Mouse (Mus musculus) spleen, adult 2 months (tissue): ENCODE measurements around the gene Cbs. TPM values are rescaled to one million over a fixed set of nuclear protein-coding genes. Genes with fewer than 3 reads are reported as not detected.

ENCODE experiments used
- DNase-seq, 2 experiments: peaks; one replicate each; pipeline versions ENCODE4 v3.0.0 to v3.0.0-alpha.2; 2012 to 2021; ENCODE audit warnings: low spot score in 2 of 2, low read depth in 1 of 2
- H3K27ac ChIP-seq: fragments of 200-500 bp; 2 replicates; pipeline ENCODE4 v1.5.1; 2012; ENCODE audit warnings: low read length, inconsistent platforms; ENCODE audit not compliant: insufficient read depth
- H3K27me3 ChIP-seq: fragments of 200-500 bp; 2 replicates; pipeline ENCODE4 v1.6.1; 2012; ENCODE audit warnings: mild to moderate bottlenecking, moderate library complexity, low read length, inconsistent platforms; ENCODE audit not compliant: control insufficient read depth, insufficient read depth
- H3K36me3 ChIP-seq: fragments of 200-500 bp; 2 replicates; pipeline ENCODE4 v1.6.1; 2012; ENCODE audit warnings: mild to moderate bottlenecking, low read length, inconsistent platforms; ENCODE audit not compliant: control insufficient read depth, insufficient read depth
- H3K4me1 ChIP-seq: fragments of 200-500 bp; 2 replicates; pipeline ENCODE4 v1.6.1; 2011; ENCODE audit warnings: inconsistent platforms; ENCODE audit not compliant: control insufficient read depth, insufficient read depth, insufficient read length
- H3K4me3 ChIP-seq: fragments of 200-500 bp; 2 replicates; pipeline ENCODE4 v1.5.1; 2011; ENCODE audit warnings: mild to moderate bottlenecking, inconsistent platforms; ENCODE audit not compliant: insufficient read depth, insufficient read length; ENCODE audit errors: extremely low read depth
- CTCF ChIP-seq: fragments of 200-500 bp; IDR thresholded peaks from 2 replicates; pipeline ENCODE4 v1.5.1; 2011; ENCODE audit warnings: mild to moderate bottlenecking, inconsistent platforms; ENCODE audit not compliant: insufficient read depth, insufficient read length, insufficient replicate concordance; ENCODE audit errors: extremely low read depth
- POLR2A ChIP-seq: fragments of 200-500 bp; IDR thresholded peaks from 2 replicates; pipeline ENCODE4 v1.6.1; 2011; ENCODE audit warnings: low read depth, low read length, inconsistent platforms
- WGBS: fragments of 180-500 bp; shearing (Covaris S2); methylation state at CpG from one replicate; pipeline ENCODE4 v1.1.7; 2018; 5-methylcytosine and 5-hydroxymethylcytosine counted together
- polyA plus RNA-seq: library from polyadenylated mRNA; depleted of rRNA; stranded (reverse); fragments of >200 nt; gene quantifications from 2 replicates; pipeline ENCODE4 v1.2.3, GENCODE M21; 2012

The Cbs gene
- polyA plus RNA-seq, 1 experiment = 7.4 TPM

- DNase-seq = peak; percentile 91 to 94
- H3K27me3 ChIP-seq = no peaks in the 10 kb centered on the region
- TF ChIP-seq POLR2A = peak; percentile 15
- no peak for TF ChIP-seq CTCF
- peaks cover 5% of the 10 kb centered on the region; the same call in 1 of the 2 replicates for H3K4me1 ChIP-seq
- peaks cover 11% of the 10 kb centered on the region for H3K36me3 ChIP-seq
- H3K4me3 ChIP-seq = peak within 1 kb of the TSS; percentile 88
- WGBS = 1% methylated on average over 75 of the region's 77 CpGs
- H3K27ac ChIP-seq = peak within 1 kb of the TSS; percentile 84
Observed at GRCm38 (mm10) chr17:31658468-31659185, 21.6 kb upstream of the Cbs start, which contains the start of gene U2af1. U2af1 (minus strand) TSS chr17:31658892.

- peak overlapping the region; percentile 88 for H3K4me3 ChIP-seq
- H3K27ac ChIP-seq = peak overlapping the region; percentile 84
- DNase-seq = peak in 1 of 2 experiments; percentile 6
- WGBS = under 1% methylated on average over 27 of the region's 27 CpGs
- H3K27me3 ChIP-seq = no peaks in the 10 kb centered on the region
- TF ChIP-seq CTCF (no peak), POLR2A (no peak)
- H3K4me1 ChIP-seq = peaks cover 5% of the 10 kb centered on the region; the same call in 1 of the 2 replicates
- peaks cover 16% of the 10 kb centered on the region for H3K36me3 ChIP-seq
Observed at GRCm38 (mm10) chr17:31658136-31658467, 21.1 kb upstream of the Cbs start.

GRCm38 (mm10) chr17:31657141-31657983 is 20.3 kb upstream of the Cbs start:
- peak overlapping the region; percentile 88 for H3K4me3 ChIP-seq

GRCm38 (mm10) chr17:31656682-31657081 is 19.6 kb upstream of the Cbs start:
- H3K27ac ChIP-seq = no peak overlapping the region
- H3K27me3 ChIP-seq = no peaks in the 10 kb centered on the region
- TF ChIP-seq POLR2A = no peak
- no peak for TF ChIP-seq CTCF
- DNase-seq = no peak
- H3K36me3 ChIP-seq = peaks cover 27% of the 10 kb centered on the region
- WGBS = 75% methylated on average over 5 of the region's 5 CpGs
- H3K4me1 ChIP-seq = peaks cover 5% of the 10 kb centered on the region; the same call in 1 of the 2 replicates
- H3K4me3 ChIP-seq = no peak overlapping the region

More at GRCm38 (mm10) chr17:31657141-31657983, 20.3 kb upstream of the Cbs start:
- WGBS = 45% methylated on average over 12 of the region's 12 CpGs
- peaks cover 5% of the 10 kb centered on the region; the same call in 1 of the 2 replicates for H3K4me1 ChIP-seq
- H3K27ac ChIP-seq = no peak overlapping the region
- DNase-seq = no peak
- TF ChIP-seq CTCF (no peak), POLR2A (no peak)
- H3K27me3 ChIP-seq = no peaks in the 10 kb centered on the region
- H3K36me3 ChIP-seq = peaks cover 20% of the 10 kb centered on the region

GRCm38 (mm10) chr17:31655366-31655765 is 18.3 kb upstream of the Cbs start:
- DNase-seq = no peak
- Histone ChIP-seq H3K27ac (no peak overlapping the region), H3K4me3 (no peak overlapping the region), H3K27me3 (no peaks in the 10 kb centered on the region), H3K4me1 (peaks cover 5% of the 10 kb centered on the region; the same call in 1 of the 2 replicates), H3K36me3 (peaks cover 37% of the 10 kb centered on the region)
- 75% methylated on average over 4 of the region's 4 CpGs for WGBS
- TF ChIP-seq POLR2A (no peak), CTCF (no peak)

- Histone ChIP-seq H3K36me3 (peaks cover 49% of the 10 kb centered on the region), H3K4me3 (no peak overlapping the region), H3K27ac (no peak overlapping the region), H3K4me1 (peaks cover 5% of the 10 kb centered on the region; the same call in 1 of the 2 replicates), H3K27me3 (no peaks in the 10 kb centered on the region)
- WGBS = 79% methylated on average over 6 of the region's 6 CpGs
- TF ChIP-seq POLR2A = no peak
- no peak for TF ChIP-seq CTCF
- DNase-seq = no peak
Observed at GRCm38 (mm10) chr17:31653277-31653676, 16.2 kb upstream of the Cbs start.
